Mouse (Mus musculus) E14TG2a.4 (cell line): ENCODE results near the gene Ankrd33.

Experiments used
- H3K27me3 ChIP-seq: 2 replicates; pipeline ENCODE4 v1.6.1; 2014; ENCODE audit warnings: low read length, control low read depth; ENCODE audit not compliant: insufficient read depth
- H3K36me3 ChIP-seq: 2 replicates; pipeline ENCODE4 v1.6.1; 2014; ENCODE audit warnings: low read length, control low read depth; ENCODE audit not compliant: insufficient read depth
- H3K4me1 ChIP-seq: replicated peaks from 2 replicates; pipeline ENCODE4 v1.6.1; 2014; ENCODE audit warnings: low read depth, low read length, control low read depth
- H3K4me3 ChIP-seq: replicated peaks from 2 replicates; pipeline ENCODE4 v1.5.1; 2014; ENCODE audit warnings: mild to moderate bottlenecking, low read length
- H3K9me3 ChIP-seq: 2 replicates; pipeline ENCODE4 v1.6.1; 2014; ENCODE audit warnings: low read length, control low read depth
- CTCF ChIP-seq: conservative IDR thresholded peaks from 2 replicates; pipeline ENCODE4 v1.5.1; 2014; ENCODE audit warnings: low read length
- NANOG ChIP-seq: IDR thresholded peaks from 2 replicates; pipeline ENCODE4 v1.6.1; 2014; ENCODE audit warnings: borderline replicate concordance, low read length, mixed read lengths
- POU5F1 ChIP-seq: IDR thresholded peaks from 2 replicates; pipeline ENCODE4 v1.6.1; 2014; ENCODE audit warnings: low read length, borderline replicate concordance

The Ankrd33 gene

DNA sequence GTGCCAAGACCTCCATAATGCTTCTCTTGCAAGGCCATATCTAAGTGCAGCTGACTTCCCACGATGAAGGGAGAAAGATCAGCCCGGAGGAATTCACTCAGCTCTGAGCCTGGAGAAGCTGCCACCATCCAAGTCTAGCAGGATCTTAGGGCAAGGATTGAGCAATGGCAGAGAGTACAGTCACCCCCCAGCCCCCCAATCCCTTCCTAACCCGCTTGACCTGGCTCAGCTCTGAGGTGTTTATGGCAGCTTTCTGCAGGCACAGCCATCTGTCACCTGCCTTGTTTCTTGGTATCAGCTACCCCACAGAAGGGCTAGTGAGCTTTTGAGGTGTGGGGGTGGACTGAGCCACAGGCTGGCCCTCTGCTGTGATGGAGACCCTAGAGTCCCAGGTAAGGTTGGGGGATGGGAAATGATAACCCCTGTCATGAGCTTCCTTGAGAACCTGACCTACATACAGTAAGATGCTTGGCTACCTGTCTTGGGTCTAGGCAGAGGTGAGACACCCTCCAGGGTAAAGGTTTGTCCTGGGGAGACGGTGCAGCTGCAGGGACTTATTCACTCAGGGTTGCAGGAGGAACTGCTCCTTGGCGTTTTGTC lies at the start of gene Ankrd33:
Gene Ankrd33, plus strand, starts transcription at position 245 of the 600 bp plus-strand sequence.
- no peak within 1 kb of the TSS for H3K4me3 ChIP-seq
- no peaks in the 10 kb centered on the region for H3K36me3 ChIP-seq
- H3K27me3 ChIP-seq, result peaks cover 7% of the 10 kb centered on the region
- peaks cover 4% of the 10 kb centered on the region; the same call in 1 of the 2 replicates for H3K9me3 ChIP-seq
- peaks cover 22% of the 10 kb centered on the region for H3K4me1 ChIP-seq
- TF ChIP-seq NANOG (no peak), CTCF (no peak), POU5F1 (no peak)

- Histone ChIP-seq H3K27me3 (peaks cover 45% of the 10 kb centered on the region), H3K4me1 (peaks cover 67% of the 10 kb centered on the region), H3K4me3 (no peak overlapping the region), H3K9me3 (no peaks in the 10 kb centered on the region), H3K36me3 (no peaks in the 10 kb centered on the region)
- TF ChIP-seq POU5F1 (no peak), CTCF (no peak), NANOG (no peak)
These were observed 49.1 kb upstream of the Ankrd33 start for GRCm38 (mm10) chr15:101066364-101066847.

DNA sequence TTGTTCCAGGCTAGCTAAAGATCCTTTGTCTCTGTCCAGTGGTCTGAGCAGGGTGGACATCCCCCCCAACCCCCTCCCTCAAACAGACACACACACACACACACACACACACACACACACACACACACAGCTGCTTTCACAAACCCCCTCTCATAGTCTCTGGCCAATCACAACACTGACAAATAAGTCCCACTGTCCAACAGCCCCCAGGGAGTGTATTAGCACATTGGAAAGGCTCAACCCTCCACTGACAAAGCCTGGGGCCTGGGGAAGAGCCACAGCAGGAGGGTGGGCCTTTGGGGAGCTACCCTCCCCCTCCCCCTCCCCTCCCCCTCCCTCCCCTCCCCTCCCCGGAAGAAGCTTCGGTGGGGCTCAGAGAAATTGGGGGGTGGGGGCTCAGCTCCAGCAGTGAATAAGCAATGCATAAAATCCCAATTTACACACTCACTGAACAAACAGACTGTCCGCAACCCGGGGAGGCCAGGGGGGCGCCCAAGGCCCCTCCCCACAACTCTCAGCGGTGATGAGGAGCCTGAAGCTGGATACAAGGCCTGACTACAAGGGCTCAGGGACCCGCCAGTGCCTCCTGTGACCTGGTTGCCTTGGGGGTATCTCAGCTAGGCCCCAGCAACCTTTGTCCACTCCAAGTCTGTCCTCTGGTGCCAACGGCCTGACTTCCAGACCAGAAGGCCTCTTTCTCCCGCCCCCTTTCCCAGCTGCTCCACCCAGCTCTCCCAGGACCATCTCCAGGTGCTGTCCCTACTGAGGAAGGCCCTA lies 48.4 kb upstream of the Ankrd33 start:
- no peaks in the 10 kb centered on the region for H3K9me3 ChIP-seq
- peaks cover 44% of the 10 kb centered on the region for H3K27me3 ChIP-seq
- no peaks in the 10 kb centered on the region for H3K36me3 ChIP-seq
- H3K4me1 ChIP-seq, result peaks cover 72% of the 10 kb centered on the region
- H3K4me3 ChIP-seq, result no peak overlapping the region
- TF ChIP-seq POU5F1 (no peak), NANOG (no peak), CTCF (no peak)

- no peak for TF ChIP-seq CTCF
- TF ChIP-seq NANOG, result no peak
- no peak for TF ChIP-seq POU5F1
- Histone ChIP-seq H3K27me3 (peaks cover 48% of the 10 kb centered on the region), H3K4me1 (peaks cover 81% of the 10 kb centered on the region), H3K9me3 (no peaks in the 10 kb centered on the region), H3K36me3 (no peaks in the 10 kb centered on the region), H3K4me3 (no peak overlapping the region)
These were observed 47.5 kb upstream of the Ankrd33 start for GRCm38 (mm10) chr15:101068029-101068428.

- no peak for TF ChIP-seq CTCF
- TF ChIP-seq POU5F1, result no peak
- TF ChIP-seq NANOG, result no peak
- Histone ChIP-seq H3K4me1 (peaks cover 87% of the 10 kb centered on the region), H3K27me3 (peaks cover 54% of the 10 kb centered on the region), H3K36me3 (no peaks in the 10 kb centered on the region), H3K9me3 (no peaks in the 10 kb centered on the region), H3K4me3 (no peak overlapping the region)
These were observed 46.9 kb upstream of the Ankrd33 start for GRCm38 (mm10) chr15:101068671-101069070.

DNA sequence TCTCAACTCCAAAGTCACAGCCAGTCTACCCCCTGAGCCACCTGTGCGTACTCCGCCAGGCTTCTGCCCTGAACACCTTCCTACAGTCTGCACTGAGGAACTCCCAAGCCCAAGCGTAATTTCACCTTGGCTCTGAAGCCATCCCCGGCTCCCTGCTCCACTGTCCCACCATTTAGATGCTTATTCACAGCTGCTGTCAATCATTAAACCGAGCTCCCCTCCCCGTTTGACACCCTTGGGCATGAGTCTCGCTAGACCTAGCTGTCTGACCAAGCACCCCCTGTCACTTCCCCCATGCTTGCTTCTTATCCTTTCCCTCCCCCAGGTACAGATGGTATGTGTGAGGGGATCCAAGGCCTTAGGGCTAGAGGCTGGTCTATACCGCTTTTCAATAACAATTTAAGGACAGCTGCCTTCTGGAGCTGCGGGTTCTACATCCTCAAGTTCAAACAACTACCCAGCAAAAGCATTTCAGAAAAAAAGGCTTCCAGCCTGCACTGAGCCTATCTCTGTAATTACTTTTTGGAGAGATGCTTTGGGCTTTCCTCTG lies 45.8 kb upstream of the Ankrd33 start:
- no peak for TF ChIP-seq NANOG
- TF ChIP-seq CTCF, result no peak
- TF ChIP-seq POU5F1, result no peak
- Histone ChIP-seq H3K4me3 (no peak overlapping the region), H3K36me3 (no peaks in the 10 kb centered on the region), H3K9me3 (no peaks in the 10 kb centered on the region), H3K27me3 (peaks cover 63% of the 10 kb centered on the region), H3K4me1 (peaks cover 93% of the 10 kb centered on the region)

DNA sequence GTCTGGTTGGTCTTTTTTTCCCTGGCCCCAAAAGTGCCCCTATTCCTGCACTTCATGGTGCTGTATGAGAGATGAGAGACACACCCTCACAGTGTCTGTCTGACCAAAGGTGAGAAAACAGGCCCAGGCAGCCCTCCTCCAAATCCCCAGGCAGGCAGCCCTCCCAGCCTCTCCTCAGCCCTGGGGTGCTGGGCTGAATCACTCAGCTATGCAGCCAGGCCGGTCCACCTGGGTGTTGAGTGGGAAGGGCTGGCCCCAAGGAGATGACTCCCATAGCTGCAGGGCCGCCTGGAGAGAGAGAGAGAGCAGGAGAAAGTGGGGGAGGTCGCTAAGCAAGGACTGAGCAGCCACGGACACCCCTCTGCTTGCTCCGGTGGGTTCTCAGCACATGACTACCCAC lies 44.8 kb upstream of the Ankrd33 start:
- Histone ChIP-seq H3K4me3 (no peak overlapping the region; the same call in 1 of the 2 replicates), H3K4me1 (peaks cover 85% of the 10 kb centered on the region), H3K27me3 (peaks cover 66% of the 10 kb centered on the region), H3K9me3 (no peaks in the 10 kb centered on the region), H3K36me3 (no peaks in the 10 kb centered on the region)
- TF ChIP-seq POU5F1, result no peak
- no peak for TF ChIP-seq CTCF
- TF ChIP-seq NANOG, result no peak

DNA sequence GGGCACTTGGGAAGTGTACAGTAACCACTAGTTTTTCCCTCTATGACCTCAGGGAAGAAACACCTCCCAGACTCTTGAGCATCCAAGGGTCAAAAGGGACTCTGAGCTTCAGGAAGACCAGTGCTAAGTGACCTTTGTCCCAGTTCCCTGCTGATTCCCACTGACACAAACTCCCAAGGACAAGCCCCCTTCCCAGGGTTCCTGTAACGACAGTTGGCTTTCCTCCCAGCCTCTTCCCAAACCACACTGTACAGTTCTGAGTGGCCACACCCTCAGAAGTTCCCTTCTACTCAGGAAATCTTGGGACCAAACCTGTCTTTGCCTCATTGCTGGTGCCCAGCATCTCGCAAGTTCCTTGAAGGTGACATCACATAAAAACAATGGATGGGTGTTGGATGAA lies 42.8 kb upstream of the Ankrd33 start:
- Histone ChIP-seq H3K4me1 (peaks cover 84% of the 10 kb centered on the region), H3K36me3 (no peaks in the 10 kb centered on the region), H3K4me3 (no peak overlapping the region), H3K27me3 (peaks cover 84% of the 10 kb centered on the region), H3K9me3 (no peaks in the 10 kb centered on the region)
- TF ChIP-seq CTCF, result no peak
- no peak for TF ChIP-seq POU5F1
- no peak for TF ChIP-seq NANOG
